8 mouse cellular contexts compared by ENCODE assay signal in genomic region chr5:34286516-34286915, GRCm38 (mm10). TPM values are rescaled to one million over a fixed set of nuclear protein-coding genes. Genes with fewer than 3 reads are reported as not detected.
A peak's percentile ranks its signal among the peaks of the same experiment; 100 is the strongest.
DNase-seq lines count a peak whose midpoint lies in the region; ATAC-seq lines count a peak whose summit lies in the region.

No protein-coding gene starts in this region.

- DNase-seq in lung, postnatal 25 days (ENCODE audit: low spot score) = no peak
- peak; percentile 41 for DNase-seq in embryonic facial prominence, embryonic 10.5 days (ENCODE audit: low spot score)
- DNase-seq in limb, embryonic 11.5 days (ENCODE audit: low spot score) = peak; percentile 36
- DNase-seq in retina, postnatal 1 day = peak; percentile 41
- no peak for DNase-seq in MN1 (ENCODE audit: low spot score)
- no peak for DNase-seq in layer of hippocampus, postnatal 10 days (ENCODE audit: low spot score in 2 of 2)
- no peak for DNase-seq in thymus, postnatal 36 days

- peak overlapping the region; percentile 52 for H3K4me2 ChIP-seq in lung, embryonic 16.5 days (ENCODE audit: low read depth, low read length)
- peak overlapping the region; percentile 95 for H3K4me2 ChIP-seq in limb, embryonic 11.5 days (ENCODE audit: low read depth, severe bottlenecking)

- no peak for ATAC-seq in lung, embryonic 16.5 days (ENCODE audit: low read depth)
- ATAC-seq in limb, embryonic 11.5 days (ENCODE audit: insufficient number of reproducible peaks, low FRiP score, low TSS enrichment, low read depth) = no peak

- no peaks in the 10 kb centered on the region for H3K9me3 ChIP-seq in lung, embryonic 16.5 days (ENCODE audit: control insufficient read depth, low read length)
- H3K9me3 ChIP-seq in embryonic facial prominence, embryonic 10.5 days = no peaks in the 10 kb centered on the region
- no peaks in the 10 kb centered on the region for H3K9me3 ChIP-seq in limb, embryonic 11.5 days (ENCODE audit: control insufficient read depth, low read length)

- no peak overlapping the region for H3K9ac ChIP-seq in lung, embryonic 16.5 days (ENCODE audit: low read length)
- H3K9ac ChIP-seq in limb, embryonic 11.5 days (ENCODE audit: low read length) = no peak overlapping the region

- peaks cover 19% of the 10 kb centered on the region for H3K4me1 ChIP-seq in lung, embryonic 16.5 days (replicated peaks; ENCODE audit: control insufficient read depth, insufficient read depth, low read length)
- H3K4me1 ChIP-seq in embryonic facial prominence, embryonic 10.5 days = peaks cover 47% of the 10 kb centered on the region
- peaks cover 4% of the 10 kb centered on the region; the same call in 1 of the 2 replicates for H3K4me1 ChIP-seq in limb, embryonic 11.5 days (ENCODE audit: control insufficient read depth, insufficient read depth, low read length)

- no peak overlapping the region for H3K27ac ChIP-seq in lung, embryonic 16.5 days (ENCODE audit: low read length)
- no peak overlapping the region for H3K27ac ChIP-seq in embryonic facial prominence, embryonic 10.5 days (replicated peaks)
- no peak overlapping the region for H3K27ac ChIP-seq in limb, embryonic 11.5 days (replicated peaks; ENCODE audit: low read depth, low read length)

- WGBS in lung, embryonic 16.5 days = under 1% methylated on average over 11 of the region's 11 CpGs
- WGBS in embryonic facial prominence, embryonic 10.5 days = 2% methylated on average over 11 of the region's 11 CpGs
- WGBS in limb, embryonic 11.5 days = 3% methylated on average over 11 of the region's 11 CpGs

- no peaks in the 10 kb centered on the region for H3K36me3 ChIP-seq in lung, embryonic 16.5 days (ENCODE audit: control insufficient read depth, insufficient read depth, low read length)
- H3K36me3 ChIP-seq in embryonic facial prominence, embryonic 10.5 days (replicated peaks) = no peaks in the 10 kb centered on the region
- no peaks in the 10 kb centered on the region for H3K36me3 ChIP-seq in limb, embryonic 11.5 days (ENCODE audit: control insufficient read depth, insufficient read depth, low read length)

- no peak overlapping the region for H3K4me3 ChIP-seq in lung, embryonic 16.5 days (ENCODE audit: low read length)
- H3K4me3 ChIP-seq in embryonic facial prominence, embryonic 10.5 days = peak overlapping the region; percentile 67
- no peak overlapping the region for H3K4me3 ChIP-seq in limb, embryonic 11.5 days (ENCODE audit: low read depth, low read length)

- H3K27me3 ChIP-seq in lung, embryonic 16.5 days (ENCODE audit: control insufficient read depth, insufficient read depth, low read depth, low read length) = peaks cover 49% of the 10 kb centered on the region
- peaks cover 92% of the 10 kb centered on the region for H3K27me3 ChIP-seq in embryonic facial prominence, embryonic 10.5 days (replicated peaks; ENCODE audit: low read depth, poor library complexity, severe bottlenecking)
- H3K27me3 ChIP-seq in limb, embryonic 11.5 days (ENCODE audit: control insufficient read depth, insufficient read depth, low read length) = peaks cover 48% of the 10 kb centered on the region

RNA-seq across cellular contexts. Expression of gene Zfyve28, which starts 1.7 kb away (rescaled TPM):
- 0.20 and 0.26 TPM in 2 replicates for polyA plus RNA-seq in lung, embryonic 16.5 days (2015; fragmentation: Nextera tagmentation; extraction: Ambion mirVana)
- 0.93 and 1.3 TPM in 2 replicates for polyA plus RNA-seq in embryonic facial prominence, embryonic 10.5 days (2016; fragmentation: Nextera tagmentation; extraction: Ambion mirVana)
- polyA plus RNA-seq in limb, embryonic 11.5 days (2014; fragmentation: Nextera tagmentation; extraction: Ambion mirVana) = 0.37 and 0.61 TPM in 2 replicates
- 10 to 100 TPM; 23.2 to 24.5 TPM for total RNA-seq in layer of hippocampus, postnatal 10 days (2021)

RNA-seq across cellular contexts. Expression of gene Cfap99, which starts 1.9 kb away (rescaled TPM):
- 0.43 and 0.58 TPM in 2 replicates for polyA plus RNA-seq in lung, embryonic 16.5 days (2015; fragmentation: Nextera tagmentation; extraction: Ambion mirVana)
- polyA plus RNA-seq in embryonic facial prominence, embryonic 10.5 days (2016; fragmentation: Nextera tagmentation; extraction: Ambion mirVana) = 0.06 TPM in 1 of 2 replicates, not detected in the other
- polyA plus RNA-seq in limb, embryonic 11.5 days (2014; fragmentation: Nextera tagmentation; extraction: Ambion mirVana) = not detected in 2 replicates
- under 1 TPM; 0.23 to 0.40 TPM for total RNA-seq in layer of hippocampus, postnatal 10 days (2021)

RNA-seq across cellular contexts. Expression of gene Rnf4, which starts 49.6 kb away (rescaled TPM):
- 147 and 158 TPM in 2 replicates for polyA plus RNA-seq in lung, embryonic 16.5 days (2015; fragmentation: Nextera tagmentation; extraction: Ambion mirVana)
- polyA plus RNA-seq in embryonic facial prominence, embryonic 10.5 days (2016; fragmentation: Nextera tagmentation; extraction: Ambion mirVana) = 198 and 205 TPM in 2 replicates
- polyA plus RNA-seq in limb, embryonic 11.5 days (2014; fragmentation: Nextera tagmentation; extraction: Ambion mirVana) = 187 and 206 TPM in 2 replicates
- 10 to 100 TPM; 85.3 to 98.4 TPM for total RNA-seq in layer of hippocampus, postnatal 10 days (2021)

Comparison
In these comparisons a context has a peak if more than half of its experiments do, and no peak if none do; other contexts are left out.
1. DNase-seq: peak in embryonic facial prominence, embryonic 10.5 days (single experiment), limb, embryonic 11.5 days (single experiment) and retina, postnatal 1 day (single experiment); none in lung, postnatal 25 days (single experiment), MN1 (single experiment), layer of hippocampus, postnatal 10 days (0 of 2) and thymus, postnatal 36 days (0 of 2).